Mouse (Mus musculus) E14TG2a.4 (cell line): ENCODE results near the gene Efcab7.

Experiments
- CTCF ChIP-seq: conservative IDR thresholded peaks from 2 replicates; pipeline ENCODE4 v1.5.1; 2014; ENCODE audit warnings: low read length
- NANOG ChIP-seq: IDR thresholded peaks from 2 replicates; pipeline ENCODE4 v1.6.1; 2014; ENCODE audit warnings: borderline replicate concordance, low read length, mixed read lengths
- POU5F1 ChIP-seq: IDR thresholded peaks from 2 replicates; pipeline ENCODE4 v1.6.1; 2014; ENCODE audit warnings: low read length, borderline replicate concordance

- TF ChIP-seq CTCF, result no peak
- no peak for TF ChIP-seq NANOG
- no peak for TF ChIP-seq POU5F1
These were observed 97.4 kb downstream of the Efcab7 start for GRCm38 (mm10) chr4:99926380-99926779.
